Mouse (Mus musculus): ENCODE data around the gene Stambp. TPM values are rescaled to one million over a fixed set of nuclear protein-coding genes. Genes with fewer than 3 reads are reported as not detected.

Gene Stambp
- polyA plus RNA-seq, 1 experiment from 2014 or later: 20.5 TPM

- Histone ChIP-seq H3K27ac (ENCODE audit: low read depth, low read length) (no peak overlapping the region), H3K4me3 (ENCODE audit: low read depth, low read length) (no peak overlapping the region), H3K4me2 (ENCODE audit: low read depth, low read length, severe bottlenecking) (no peak overlapping the region), H3K27me3 (ENCODE audit: control insufficient read depth, insufficient read depth, low read length) (no peaks in the 10 kb centered on the region), H3K4me1 (replicated peaks; ENCODE audit: control insufficient read depth, insufficient read depth, low read length) (no peaks in the 10 kb centered on the region), H3K9me3 (ENCODE audit: control insufficient read depth, low read length) (no peaks in the 10 kb centered on the region), H3K36me3 (ENCODE audit: control insufficient read depth, insufficient read depth, low read length) (no peaks in the 10 kb centered on the region), H3K9ac (ENCODE audit: low read length) (no peak overlapping the region)
- 88% methylated on average over 3 of the region's 3 CpGs for WGBS
- ATAC-seq (replicated peaks; ENCODE audit: low FRiP score) (no peak), DNase-seq (ENCODE audit: low spot score) (peak; percentile 24)
Measured at GRCm38 (mm10) chr6:83545778-83546177, 26.8 kb downstream of the Stambp start.

DNA sequence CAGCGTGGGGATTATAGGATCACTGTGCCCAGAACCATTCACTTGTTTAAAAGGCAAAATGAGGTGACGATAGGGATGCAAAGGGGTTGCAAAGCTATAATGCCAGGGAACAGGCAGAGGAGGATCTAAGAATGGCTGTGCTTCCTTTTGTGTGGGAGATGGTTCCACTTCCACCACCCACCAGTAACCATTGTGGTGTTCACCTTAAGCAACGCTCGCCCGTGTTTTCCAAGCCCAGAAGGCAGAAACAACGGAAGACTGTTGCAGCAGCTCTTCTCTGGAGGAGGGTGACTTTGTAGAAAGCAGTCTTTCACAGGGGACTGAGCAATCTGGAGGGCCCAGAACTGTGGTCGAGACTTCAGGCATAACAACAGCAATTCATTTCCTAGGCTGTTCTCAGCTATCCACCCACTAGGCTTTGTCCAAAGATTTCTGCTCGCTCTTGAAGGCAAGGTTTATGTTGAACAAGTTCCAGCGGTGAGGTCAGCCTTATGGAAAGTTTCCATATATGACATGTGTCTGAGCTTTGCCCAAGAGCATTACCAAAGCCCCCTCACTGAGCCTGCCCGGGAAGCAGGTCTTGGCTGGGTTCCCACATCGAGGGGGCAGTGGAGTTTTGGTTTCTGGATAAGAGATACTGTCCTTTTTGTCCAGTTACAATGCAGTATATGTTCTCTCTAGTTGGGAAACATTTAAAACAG, 30.6 kb downstream of the Stambp start:
- Histone ChIP-seq H3K4me1 (replicated peaks; ENCODE audit: control insufficient read depth, insufficient read depth, low read length) (no peaks in the 10 kb centered on the region), H3K4me3 (ENCODE audit: low read depth, low read length) (no peak overlapping the region), H3K27ac (ENCODE audit: low read depth, low read length) (no peak overlapping the region), H3K9me3 (ENCODE audit: control insufficient read depth, low read length) (no peaks in the 10 kb centered on the region), H3K4me2 (ENCODE audit: low read depth, low read length, severe bottlenecking) (no peak overlapping the region), H3K27me3 (ENCODE audit: control insufficient read depth, insufficient read depth, low read length) (no peaks in the 10 kb centered on the region), H3K9ac (ENCODE audit: low read length) (no peak overlapping the region), H3K36me3 (ENCODE audit: control insufficient read depth, insufficient read depth, low read length) (no peaks in the 10 kb centered on the region)
- ATAC-seq (replicated peaks; ENCODE audit: low FRiP score): no peak
- DNase-seq (ENCODE audit: low spot score): peak; percentile 7
- WGBS: 79% methylated on average over 11 of the region's 11 CpGs

- no peak overlapping the region for H3K4me2 ChIP-seq (ENCODE audit: low read depth, low read length, severe bottlenecking)
Measured at GRCm38 (mm10) chr6:83540017-83540416, 32.5 kb downstream of the Stambp start.

DNA sequence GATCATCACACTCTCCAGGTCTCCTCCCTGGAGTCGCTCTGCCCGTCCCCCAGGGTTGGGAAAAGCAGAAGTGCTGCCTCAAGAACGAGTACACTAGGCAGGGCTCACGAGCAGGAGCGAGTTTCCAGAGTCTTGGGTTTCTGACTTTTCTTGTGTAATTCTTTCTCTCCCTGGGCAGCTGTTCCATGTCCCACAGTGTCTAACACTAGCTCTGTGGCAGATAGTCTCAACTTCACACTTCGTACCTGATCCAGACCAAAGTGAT, 35.8 kb downstream of the Stambp start:
- Histone ChIP-seq H3K9me3 (ENCODE audit: control insufficient read depth, low read length) (no peaks in the 10 kb centered on the region), H3K9ac (ENCODE audit: low read length) (0 out of 2 replicates have a peak overlapping the region, but pooled peaks have one; percentile 21), H3K27ac (ENCODE audit: low read depth, low read length) (no peak overlapping the region), H3K27me3 (ENCODE audit: control insufficient read depth, insufficient read depth, low read length) (no peaks in the 10 kb centered on the region), H3K4me2 (ENCODE audit: low read depth, low read length, severe bottlenecking) (no peak overlapping the region), H3K4me3 (ENCODE audit: low read depth, low read length) (no peak overlapping the region), H3K4me1 (replicated peaks; ENCODE audit: control insufficient read depth, insufficient read depth, low read length) (no peaks in the 10 kb centered on the region), H3K36me3 (ENCODE audit: control insufficient read depth, insufficient read depth, low read length) (no peaks in the 10 kb centered on the region)
- 47% methylated on average over 6 of the region's 6 CpGs for WGBS
- ATAC-seq (replicated peaks; ENCODE audit: low FRiP score): no peak
- DNase-seq (ENCODE audit: low spot score): no peak

More at GRCm38 (mm10) chr6:83540017-83540416, 32.5 kb downstream of the Stambp start:
- H3K4me1 ChIP-seq (replicated peaks; ENCODE audit: control insufficient read depth, insufficient read depth, low read length): no peaks in the 10 kb centered on the region
- H3K36me3 ChIP-seq (ENCODE audit: control insufficient read depth, insufficient read depth, low read length): no peaks in the 10 kb centered on the region
- no peak overlapping the region for H3K4me3 ChIP-seq (ENCODE audit: low read depth, low read length)
- H3K27me3 ChIP-seq (ENCODE audit: control insufficient read depth, insufficient read depth, low read length): no peaks in the 10 kb centered on the region
- H3K9ac ChIP-seq (ENCODE audit: low read length): no peak overlapping the region
- H3K9me3 ChIP-seq (ENCODE audit: control insufficient read depth, low read length): no peaks in the 10 kb centered on the region
- WGBS: 49% methylated on average over 4 of the region's 4 CpGs
- DNase-seq (ENCODE audit: low spot score) (peak; percentile 35), ATAC-seq (replicated peaks; ENCODE audit: low FRiP score) (no peak)
- no peak overlapping the region for H3K27ac ChIP-seq (ENCODE audit: low read depth, low read length)

DNA sequence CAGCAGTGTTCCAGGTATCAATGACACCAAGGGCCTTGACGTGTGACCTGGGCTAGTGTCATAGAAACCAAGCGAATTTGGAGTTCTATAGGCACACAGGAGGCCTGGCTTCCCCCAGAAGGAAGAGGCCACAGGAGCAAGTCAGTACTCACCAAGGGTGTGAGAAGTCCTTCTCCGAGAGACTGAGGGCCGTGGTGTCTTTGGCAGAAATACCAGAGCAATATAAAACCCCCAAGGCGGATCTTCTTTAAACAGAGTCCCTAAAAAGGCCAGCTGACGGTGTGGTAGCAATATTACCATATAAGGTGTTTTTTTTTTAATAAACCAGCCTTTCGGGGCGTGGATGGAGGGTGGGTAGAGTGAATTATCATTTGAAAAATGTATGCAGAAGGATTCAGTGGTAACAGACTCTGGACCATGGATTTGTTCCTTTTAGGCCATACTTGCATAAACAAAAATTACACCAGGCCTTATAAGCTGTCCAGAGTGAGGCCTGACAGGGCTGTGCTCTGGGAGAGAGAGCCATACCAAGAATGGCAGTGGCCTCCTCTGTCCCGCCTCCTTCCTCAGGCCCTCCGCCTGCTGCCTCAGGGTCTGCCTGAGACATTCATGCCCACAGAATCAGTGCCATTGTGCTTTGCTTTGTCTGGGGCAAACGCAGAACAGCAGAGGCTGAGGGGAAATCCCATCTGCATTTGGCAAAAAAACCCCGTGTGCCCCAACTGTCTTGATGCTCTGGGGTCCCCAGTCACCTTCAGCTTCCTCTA, 36.3 kb downstream of the Stambp start, which contains the start of gene Actg2:
Gene Actg2, minus strand, starts transcription at position 238 of the 767 bp plus-strand sequence.
- peak within 1 kb of the TSS; percentile 21; the same call in 1 of the 2 replicates for H3K9ac ChIP-seq (ENCODE audit: low read length)
- DNase-seq (ENCODE audit: low spot score): no peak
- WGBS: 63% methylated on average over 12 of the region's 12 CpGs
- ATAC-seq (replicated peaks; ENCODE audit: low FRiP score): no peak
- no peak within 1 kb of the TSS for H3K4me3 ChIP-seq (ENCODE audit: low read depth, low read length)
- H3K9me3 ChIP-seq (ENCODE audit: control insufficient read depth, low read length): no peaks in the 10 kb centered on the region
- no peaks in the 10 kb centered on the region for H3K4me1 ChIP-seq (replicated peaks; ENCODE audit: control insufficient read depth, insufficient read depth, low read length)
- H3K36me3 ChIP-seq (ENCODE audit: control insufficient read depth, insufficient read depth, low read length): no peaks in the 10 kb centered on the region
- no peak within 1 kb of the TSS for H3K27ac ChIP-seq (ENCODE audit: low read depth, low read length)
- no peaks in the 10 kb centered on the region for H3K27me3 ChIP-seq (ENCODE audit: control insufficient read depth, insufficient read depth, low read length)
- no peak within 1 kb of the TSS for H3K4me2 ChIP-seq (ENCODE audit: low read depth, low read length, severe bottlenecking)

DNA sequence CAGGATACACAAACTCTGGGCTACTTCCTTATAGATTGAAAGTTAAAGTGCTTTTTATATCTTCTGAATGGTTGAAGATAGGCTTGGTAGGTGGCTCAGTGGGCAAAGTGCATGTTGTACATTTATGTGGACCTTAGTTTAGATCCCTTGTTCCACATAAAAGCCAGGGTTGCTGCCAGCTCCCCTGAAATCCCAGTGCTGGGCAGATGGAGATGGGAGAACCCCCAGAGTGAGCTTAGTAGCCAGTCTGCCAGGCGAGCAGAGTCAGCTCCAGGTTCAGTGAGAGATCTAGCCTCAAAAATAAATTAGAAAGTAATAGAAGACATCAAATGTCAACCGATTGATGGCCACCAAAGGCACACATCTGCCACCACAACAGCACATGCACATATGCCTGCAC, 39.9 kb downstream of the Stambp start:
- Histone ChIP-seq H3K9me3 (ENCODE audit: control insufficient read depth, low read length) (no peaks in the 10 kb centered on the region), H3K4me1 (replicated peaks; ENCODE audit: control insufficient read depth, insufficient read depth, low read length) (no peaks in the 10 kb centered on the region), H3K4me3 (ENCODE audit: low read depth, low read length) (no peak overlapping the region), H3K9ac (ENCODE audit: low read length) (no peak overlapping the region), H3K4me2 (ENCODE audit: low read depth, low read length, severe bottlenecking) (no peak overlapping the region), H3K36me3 (ENCODE audit: control insufficient read depth, insufficient read depth, low read length) (no peaks in the 10 kb centered on the region), H3K27ac (ENCODE audit: low read depth, low read length) (no peak overlapping the region), H3K27me3 (ENCODE audit: control insufficient read depth, insufficient read depth, low read length) (no peaks in the 10 kb centered on the region)
- WGBS: 75% methylated on average over 2 of the region's 2 CpGs
- no peak for DNase-seq (ENCODE audit: low spot score)
- no peak for ATAC-seq (replicated peaks; ENCODE audit: low FRiP score)

DNA sequence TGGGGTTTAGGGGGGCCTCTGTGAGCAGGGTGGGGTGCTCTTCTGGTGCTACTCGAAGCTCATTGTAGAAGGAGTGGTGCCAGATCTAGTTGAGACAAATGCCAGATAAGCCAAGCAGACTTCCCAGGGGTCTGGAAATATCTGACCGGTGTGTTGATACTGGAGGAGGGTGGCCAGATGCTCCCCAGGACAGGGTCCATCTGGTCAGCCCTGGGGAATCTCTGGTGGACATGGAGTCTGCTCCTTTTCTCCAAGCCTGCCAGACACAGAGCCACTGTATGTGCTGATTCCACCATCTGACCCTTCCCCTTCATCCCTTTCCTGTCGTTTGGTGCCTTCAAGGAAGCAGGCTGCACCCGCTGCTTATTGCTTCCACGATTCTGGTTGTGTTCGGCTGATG, 49.3 kb downstream of the Stambp start:
- H3K4me3 ChIP-seq (ENCODE audit: low read depth, low read length): no peak overlapping the region
- no peaks in the 10 kb centered on the region for H3K4me1 ChIP-seq (replicated peaks; ENCODE audit: control insufficient read depth, insufficient read depth, low read length)
- H3K9me3 ChIP-seq (ENCODE audit: control insufficient read depth, low read length): no peaks in the 10 kb centered on the region
- ATAC-seq (replicated peaks; ENCODE audit: low FRiP score): no peak
- 83% methylated on average over 6 of the region's 6 CpGs for WGBS
- H3K36me3 ChIP-seq (ENCODE audit: control insufficient read depth, insufficient read depth, low read length): no peaks in the 10 kb centered on the region
- H3K27me3 ChIP-seq (ENCODE audit: control insufficient read depth, insufficient read depth, low read length): no peaks in the 10 kb centered on the region
- no peak overlapping the region for H3K4me2 ChIP-seq (ENCODE audit: low read depth, low read length, severe bottlenecking)
- no peak for DNase-seq (ENCODE audit: low spot score)
- no peak overlapping the region for H3K9ac ChIP-seq (ENCODE audit: low read length)
- H3K27ac ChIP-seq (ENCODE audit: low read depth, low read length): no peak overlapping the region

DNA sequence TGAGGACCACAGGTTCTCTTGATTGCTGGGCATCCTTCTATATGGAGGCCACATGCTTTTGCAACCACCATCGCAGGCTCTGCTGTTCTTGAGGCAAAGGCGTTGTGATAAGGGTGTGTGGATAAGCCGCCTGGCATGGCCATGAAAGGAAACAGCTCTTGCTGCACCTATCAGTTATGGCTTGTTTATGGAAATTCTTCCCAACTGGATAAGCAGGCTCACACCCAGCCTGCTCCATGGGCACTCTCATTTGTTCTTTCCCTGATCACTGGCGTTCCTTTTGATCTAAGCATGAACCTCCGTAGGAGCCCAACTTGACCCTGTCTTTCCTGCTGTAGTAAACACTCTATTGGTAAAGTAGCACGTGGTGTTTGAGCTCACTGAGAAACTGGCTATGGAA, 50.7 kb downstream of the Stambp start:
- 79% methylated on average over 6 of the region's 6 CpGs for WGBS

DNA sequence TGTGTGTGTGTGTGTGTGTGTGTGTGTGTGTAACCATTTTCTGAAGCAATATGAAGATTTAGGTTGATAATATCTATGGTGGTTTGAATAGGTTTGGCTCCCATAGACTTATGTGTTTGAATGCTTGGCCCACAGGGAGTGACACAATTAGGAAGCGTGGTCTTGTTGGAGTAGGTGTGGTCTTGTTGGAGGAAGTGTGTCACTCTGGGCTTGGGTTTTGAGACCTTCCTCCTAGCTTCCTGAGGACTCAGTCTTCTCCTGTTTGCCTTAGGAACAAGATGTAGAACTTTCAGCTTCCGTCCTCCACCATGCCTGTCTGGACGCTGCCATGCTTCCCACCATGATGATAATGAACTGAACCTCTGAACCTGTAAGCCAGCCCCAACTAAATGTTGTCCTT, 53.9 kb downstream of the Stambp start:
- 92% methylated on average over 3 of the region's 3 CpGs for WGBS
- no peak for ATAC-seq (replicated peaks; ENCODE audit: low FRiP score)

More for the DNA sequence above, 50.7 kb downstream of the Stambp start:
- Histone ChIP-seq H3K4me1 (replicated peaks; ENCODE audit: control insufficient read depth, insufficient read depth, low read length) (no peaks in the 10 kb centered on the region), H3K27ac (ENCODE audit: low read depth, low read length) (no peak overlapping the region), H3K4me2 (ENCODE audit: low read depth, low read length, severe bottlenecking) (no peak overlapping the region), H3K9ac (ENCODE audit: low read length) (no peak overlapping the region), H3K4me3 (ENCODE audit: low read depth, low read length) (no peak overlapping the region), H3K9me3 (ENCODE audit: control insufficient read depth, low read length) (no peaks in the 10 kb centered on the region), H3K36me3 (ENCODE audit: control insufficient read depth, insufficient read depth, low read length) (no peaks in the 10 kb centered on the region), H3K27me3 (ENCODE audit: control insufficient read depth, insufficient read depth, low read length) (no peaks in the 10 kb centered on the region)
- no peak for DNase-seq (ENCODE audit: low spot score)
- no peak for ATAC-seq (replicated peaks; ENCODE audit: low FRiP score)

More for the DNA sequence above, 53.9 kb downstream of the Stambp start:
- H3K9me3 ChIP-seq (ENCODE audit: control insufficient read depth, low read length): no peaks in the 10 kb centered on the region
- no peak overlapping the region for H3K9ac ChIP-seq (ENCODE audit: low read length)
- no peaks in the 10 kb centered on the region for H3K36me3 ChIP-seq (ENCODE audit: control insufficient read depth, insufficient read depth, low read length)
- no peak overlapping the region for H3K27ac ChIP-seq (ENCODE audit: low read depth, low read length)
- no peak overlapping the region for H3K4me2 ChIP-seq (ENCODE audit: low read depth, low read length, severe bottlenecking)
- H3K4me1 ChIP-seq (replicated peaks; ENCODE audit: control insufficient read depth, insufficient read depth, low read length): no peaks in the 10 kb centered on the region
- DNase-seq (ENCODE audit: low spot score): no peak
- no peaks in the 10 kb centered on the region for H3K27me3 ChIP-seq (ENCODE audit: control insufficient read depth, insufficient read depth, low read length)
- H3K4me3 ChIP-seq (ENCODE audit: low read depth, low read length): no peak overlapping the region
